Mouse (Mus musculus): ENCODE measurements around the gene Cdk15.

The Cdk15 gene

DNA sequence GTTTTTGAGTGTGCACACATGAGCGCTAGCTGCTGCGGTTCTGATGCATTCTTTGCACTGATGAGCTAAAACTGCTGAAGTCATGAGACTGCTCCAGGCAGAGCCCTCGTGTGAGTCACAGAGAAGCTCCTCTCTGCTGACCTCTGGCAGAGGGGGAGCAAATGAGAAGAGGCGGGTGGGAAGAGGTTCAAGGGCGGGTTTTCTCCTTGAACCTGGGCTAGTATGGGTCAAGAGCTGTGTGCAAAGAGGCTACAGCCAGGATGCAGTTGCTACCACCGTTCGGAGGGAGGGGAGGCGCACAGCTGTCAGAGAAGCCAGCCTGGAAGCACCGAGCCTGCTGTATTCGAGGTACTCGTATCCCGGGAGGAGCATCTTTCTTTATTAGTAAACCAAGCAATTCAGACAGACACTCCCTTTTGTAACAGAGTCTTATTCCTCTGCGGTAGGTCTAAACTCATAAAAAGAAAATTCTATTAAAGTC is at the start of gene Cdk15:
Gene Cdk15, plus strand, starts transcription at position 156 of the 481 bp plus-strand sequence.
- peak in 1 of 2 experiments; percentile 8 for DNase-seq

DNA sequence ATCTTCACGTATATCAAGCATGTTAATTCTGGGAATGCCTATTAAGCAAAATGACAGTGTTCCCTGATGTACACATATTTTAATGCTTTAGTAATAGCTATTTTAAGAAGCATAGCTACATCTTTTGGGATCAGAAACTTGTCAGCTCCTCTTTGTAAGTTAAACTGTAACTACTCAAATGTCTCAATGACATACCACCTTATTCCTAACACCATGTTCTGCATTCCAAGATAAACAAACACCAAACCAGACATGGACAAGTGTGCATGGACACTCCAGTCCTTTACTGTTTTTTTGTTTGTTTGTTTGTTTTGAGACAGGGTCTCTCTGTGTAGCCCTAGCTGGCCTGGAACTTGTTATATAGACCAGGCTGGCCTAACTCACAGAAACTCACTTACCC is 48.4 kb upstream of the Cdk15 start:
- no peak for DNase-seq

- peak; percentile 57 to 74 for DNase-seq
Observed at GRCm38 (mm10) chr1:59211651-59212050, 45.1 kb upstream of the Cdk15 start.

DNA sequence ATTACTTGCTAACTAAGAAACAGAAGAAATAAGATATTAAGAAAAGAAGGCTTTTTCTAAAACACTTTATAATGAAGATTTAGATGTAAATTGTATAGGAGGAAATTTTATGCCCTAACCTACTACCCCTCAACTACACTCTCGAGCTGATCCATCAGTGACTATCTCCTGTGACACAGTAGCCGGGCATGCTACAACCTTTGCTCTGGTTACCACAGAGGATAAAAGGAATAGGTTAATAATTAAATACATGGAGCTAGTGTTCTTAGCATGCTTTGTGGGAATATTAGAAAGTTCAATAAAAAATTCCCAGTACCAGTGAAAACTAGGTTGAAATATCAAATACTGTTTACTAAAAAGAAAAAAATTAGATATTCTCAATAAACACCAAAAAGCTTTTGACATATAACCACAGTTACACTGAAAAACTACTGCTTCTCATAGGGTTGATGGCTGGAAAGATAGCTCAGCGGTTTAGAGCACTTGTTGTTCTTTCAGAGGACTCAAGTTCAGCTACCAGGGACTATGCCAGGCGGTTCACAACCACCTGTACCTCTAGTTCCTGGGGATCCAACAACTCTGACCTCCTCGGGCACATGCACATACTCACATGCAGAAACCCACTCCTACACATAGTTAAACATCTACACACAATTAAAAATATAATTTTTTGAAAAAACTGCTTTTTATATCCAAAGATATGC is 44.5 kb upstream of the Cdk15 start:
- DNase-seq = peak; percentile 42 to 77

DNA sequence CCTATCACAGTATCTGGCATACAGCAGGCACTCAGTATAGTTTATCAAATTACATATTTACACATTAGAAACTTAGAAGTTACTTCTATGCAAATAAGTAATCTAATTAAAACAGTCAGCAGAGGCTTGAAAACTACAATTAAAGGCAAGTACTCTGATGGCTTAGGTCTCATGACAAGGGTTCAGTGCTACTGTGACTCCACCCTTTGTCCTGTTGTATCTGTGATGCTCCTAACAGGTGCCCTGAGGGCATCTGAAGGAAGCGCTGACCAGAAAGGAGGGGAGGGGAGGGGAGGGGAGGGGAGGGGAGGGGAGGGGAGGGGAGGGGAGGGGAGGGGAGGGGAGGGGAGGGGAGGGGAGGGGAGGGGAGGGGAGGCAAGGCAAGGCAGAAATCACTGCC is 43.8 kb upstream of the Cdk15 start:
- peak in 1 of 2 experiments; percentile 21 for DNase-seq

DNA sequence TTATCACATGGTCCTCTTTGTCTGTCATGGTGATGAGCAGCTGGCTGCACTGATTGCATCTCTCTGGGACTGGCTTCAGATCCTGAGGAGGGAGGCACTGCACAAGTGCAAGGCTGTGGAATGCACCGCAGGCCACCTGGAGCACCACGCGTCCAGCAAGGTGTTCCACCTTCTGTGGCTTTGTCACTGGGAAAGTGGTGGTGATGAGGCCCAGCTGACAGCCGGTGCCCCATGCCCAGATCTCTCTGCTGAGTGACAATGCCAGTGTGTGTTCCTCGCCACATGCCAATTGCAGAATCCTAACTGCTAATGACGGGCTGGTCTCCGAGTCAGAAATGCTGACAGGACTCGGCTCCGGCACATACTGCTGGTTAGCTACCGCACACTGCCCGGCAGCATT is 41.3 kb upstream of the Cdk15 start:
- DNase-seq = no peak

DNA sequence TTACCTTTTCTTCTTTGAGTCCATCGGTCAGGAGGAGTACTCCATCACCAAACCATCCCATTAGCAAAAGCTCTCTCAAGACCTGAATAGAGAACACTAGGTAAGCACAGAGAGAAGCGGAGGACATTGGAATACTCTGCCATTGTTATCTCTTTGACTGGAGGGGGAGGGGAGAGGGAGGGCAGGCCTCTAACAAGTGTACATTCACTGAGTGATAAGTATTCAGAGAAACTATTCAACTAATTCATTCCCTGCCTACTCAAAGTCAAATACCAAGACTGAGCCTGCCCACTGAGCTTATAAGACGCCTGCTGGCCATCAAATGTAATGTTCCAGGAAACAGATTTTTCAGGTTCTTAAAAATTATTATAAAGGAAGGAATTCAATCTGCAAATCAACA is 36.3 kb upstream of the Cdk15 start:
- no peak for DNase-seq

- DNase-seq = no peak
Observed at GRCm38 (mm10) chr1:59221591-59221990, 35.1 kb upstream of the Cdk15 start.

GRCm38 (mm10) chr1:59222101-59222825 is 34.4 kb upstream of the Cdk15 start:
- DNase-seq = no peak

GRCm38 (mm10) chr1:59228552-59228951 is 28.2 kb upstream of the Cdk15 start:
- no peak for DNase-seq

- no peak for DNase-seq
Observed at GRCm38 (mm10) chr1:59229187-59229586, 27.5 kb upstream of the Cdk15 start.

DNA sequence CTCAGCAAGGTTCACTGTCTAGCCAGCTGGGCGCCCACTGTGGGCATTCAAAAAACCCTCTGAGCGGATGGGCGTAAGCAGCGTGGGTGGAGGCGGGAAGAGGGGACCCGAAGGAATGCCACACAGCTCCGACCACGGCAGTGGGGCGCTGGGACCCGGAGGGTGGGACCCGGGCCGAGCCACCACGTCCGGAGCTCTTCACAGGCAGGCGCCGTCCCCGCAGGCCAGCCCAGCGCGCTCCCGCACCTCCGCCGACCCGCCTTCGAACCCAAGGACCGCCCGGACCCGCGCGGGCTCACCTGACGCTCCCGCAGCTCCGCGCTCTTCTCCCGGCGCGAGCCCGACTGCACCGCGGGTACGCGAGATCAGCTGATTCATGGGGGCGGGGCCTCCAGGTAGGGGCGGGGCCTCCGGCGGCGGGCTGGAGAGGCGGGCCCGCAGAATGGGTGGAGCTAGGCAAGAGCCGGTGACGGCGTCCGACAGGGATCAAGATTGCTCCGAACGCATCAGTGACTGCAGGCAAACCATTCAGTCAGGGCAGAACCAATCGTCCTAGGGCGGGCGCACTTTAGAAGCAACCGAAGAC is 19.8 kb upstream of the Cdk15 start, which contains the start of gene Als2:
Gene Als2, minus strand, starts transcription at position 376 of the 586 bp plus-strand sequence.
- DNase-seq = peak; percentile 98 to 99

GRCm38 (mm10) chr1:59237614-59238211 is 19.0 kb upstream of the Cdk15 start:
- peak; percentile 86 to 89 for DNase-seq

GRCm38 (mm10) chr1:59243770-59244169 is 12.9 kb upstream of the Cdk15 start:
- no peak for DNase-seq

DNA sequence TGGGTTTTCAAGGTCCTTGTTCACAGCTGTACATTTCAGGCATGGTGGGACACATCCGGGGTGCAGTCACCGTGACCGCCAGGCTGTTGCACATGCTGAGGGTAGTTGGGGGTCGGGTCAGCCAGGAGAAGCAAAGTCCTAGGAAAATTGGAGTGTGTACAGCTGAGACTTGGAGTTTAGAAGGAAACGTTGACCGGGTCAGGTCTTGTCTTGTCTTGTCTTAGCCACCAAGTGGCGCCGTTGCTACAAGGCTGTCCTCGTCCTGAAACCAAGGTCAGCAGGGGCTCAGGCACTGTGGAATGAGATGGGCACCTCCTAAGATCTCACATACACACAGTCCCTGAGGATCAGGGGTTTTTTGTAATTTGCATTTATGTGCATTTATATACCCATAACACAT is 9.1 kb upstream of the Cdk15 start:
- DNase-seq = peak; percentile 58 to 76

DNA sequence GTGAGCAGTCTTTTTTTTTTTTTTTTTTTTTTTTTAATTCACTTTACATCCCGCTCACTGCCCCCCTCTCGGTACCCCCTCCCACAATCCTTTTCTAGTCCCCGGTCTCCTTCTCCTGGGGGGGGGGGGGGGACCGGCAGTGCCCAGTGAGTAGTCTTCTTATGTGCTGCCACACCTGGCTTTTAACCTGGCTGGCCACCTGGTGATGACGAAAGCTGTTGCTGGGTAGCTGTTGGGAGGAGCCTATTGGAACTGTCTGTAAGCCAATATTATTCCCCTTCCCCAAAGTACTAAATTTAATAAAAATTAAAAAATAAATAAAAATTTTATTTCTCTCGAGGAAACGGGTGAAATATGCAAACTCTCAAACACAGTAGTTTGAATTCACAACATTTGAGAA is 3.9 kb upstream of the Cdk15 start:
- DNase-seq = peak; percentile 30 to 66

GRCm38 (mm10) chr1:59253301-59253909 is 3.3 kb upstream of the Cdk15 start:
- DNase-seq = no peak

DNA sequence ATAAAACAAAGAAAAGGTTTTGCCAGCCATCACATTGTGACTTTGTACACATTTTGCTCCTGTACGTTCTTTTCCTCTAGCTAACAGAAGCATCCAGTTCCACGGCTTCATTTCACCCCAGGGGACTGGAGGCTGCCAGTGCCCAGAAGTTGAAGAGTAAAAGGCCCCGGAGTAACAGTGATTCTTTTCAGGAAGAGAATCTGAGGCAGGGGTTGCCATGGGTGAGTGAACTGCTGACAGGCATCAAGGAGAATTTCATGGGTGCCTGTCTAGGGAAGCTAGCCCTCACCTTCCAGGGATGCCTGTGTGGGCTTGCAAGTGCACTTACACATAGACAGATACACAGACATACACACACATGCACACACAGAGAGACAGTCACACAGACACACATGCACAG is 1.0 kb downstream of the Cdk15 start:
- no peak for DNase-seq

DNA sequence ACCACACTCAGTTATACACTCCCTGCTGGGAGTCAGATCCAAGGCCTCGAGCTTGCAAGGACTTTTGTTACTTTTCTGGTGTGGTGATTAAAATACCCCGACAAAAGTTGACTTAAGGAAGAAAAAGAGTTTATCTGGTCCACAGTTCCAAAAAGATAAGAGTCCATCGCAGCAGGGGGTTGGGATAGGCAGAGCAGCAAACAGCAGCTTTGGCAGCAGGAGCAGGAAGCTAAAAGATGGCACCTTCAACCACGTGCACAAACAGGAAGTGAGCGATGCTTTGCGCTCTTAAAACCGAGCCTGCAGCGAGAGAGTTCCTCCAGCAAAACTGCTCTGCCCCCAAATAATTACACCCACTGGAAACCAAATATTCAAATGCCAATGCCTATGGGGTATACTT is 12.2 kb downstream of the Cdk15 start:
- no peak for DNase-seq

DNA sequence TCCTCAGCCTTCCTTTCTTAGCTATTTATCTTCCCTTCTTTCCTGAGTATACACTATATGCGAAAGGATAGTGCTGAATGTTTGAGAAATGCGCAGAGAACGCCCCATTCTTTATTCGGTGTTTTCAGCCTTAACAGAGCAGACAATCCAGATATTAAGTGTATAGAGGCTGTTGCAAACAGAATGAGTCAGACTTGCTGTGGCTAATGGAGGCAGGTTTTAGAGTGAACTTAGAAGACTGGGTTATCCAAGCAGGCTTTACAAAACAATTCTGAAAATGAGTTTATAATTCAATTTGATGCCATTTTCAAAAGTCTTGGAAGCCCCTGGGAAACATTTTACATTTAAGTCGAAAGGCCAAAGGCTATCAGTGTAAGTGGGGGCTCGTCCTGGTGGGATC is 12.8 kb downstream of the Cdk15 start:
- no peak for DNase-seq

DNA sequence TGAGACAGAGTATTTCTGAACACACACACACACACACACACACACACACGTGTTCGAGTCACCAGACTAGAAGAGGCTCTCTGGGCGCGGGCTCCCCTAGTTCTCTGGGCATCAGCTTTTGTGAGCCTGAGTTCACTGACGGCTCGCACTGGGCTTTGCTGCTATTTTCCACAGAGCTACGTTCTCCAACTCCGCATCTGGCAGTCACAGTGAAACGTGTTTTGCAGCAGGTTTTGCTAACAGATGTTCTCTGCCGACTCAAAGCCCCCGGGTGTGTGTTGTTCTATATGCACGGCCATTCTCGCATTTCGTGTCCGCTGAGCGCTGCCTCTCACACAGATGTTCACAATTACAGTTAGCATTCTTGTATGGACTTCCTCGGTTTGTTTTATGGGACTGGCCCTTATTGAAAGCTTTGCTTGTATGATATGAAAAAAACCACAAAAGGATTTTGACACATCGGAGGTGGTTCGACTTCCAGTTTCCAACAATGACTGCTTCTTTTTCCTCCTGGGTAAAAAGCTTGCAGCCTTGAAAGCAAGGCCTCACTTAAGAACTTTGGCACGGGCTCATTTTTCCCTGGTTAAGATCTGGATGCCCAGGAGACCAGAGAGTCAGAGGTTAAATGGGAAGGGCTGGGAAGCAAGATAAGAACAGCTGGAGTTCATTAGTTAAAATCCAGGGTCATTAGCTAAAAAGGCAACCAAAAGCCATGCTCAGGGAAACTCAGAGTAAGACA is 13.4 kb downstream of the Cdk15 start:
- DNase-seq = peak; percentile 4 to 25

GRCm38 (mm10) chr1:59272189-59272588 is 15.5 kb downstream of the Cdk15 start:
- no peak for DNase-seq
